Mouse (Mus musculus): ENCODE measurements around the gene Prtn3. TPM values are rescaled to one million over a fixed set of nuclear protein-coding genes. Genes with fewer than 3 reads are reported as not detected.
A peak's percentile ranks its signal among the peaks of the same experiment; 100 is the strongest.

The Prtn3 gene
- 54.8 and 64.6 TPM in 2 replicates for polyA plus RNA-seq (2015; fragmentation: Nextera tagmentation; extraction: Ambion mirVana)

DNA sequence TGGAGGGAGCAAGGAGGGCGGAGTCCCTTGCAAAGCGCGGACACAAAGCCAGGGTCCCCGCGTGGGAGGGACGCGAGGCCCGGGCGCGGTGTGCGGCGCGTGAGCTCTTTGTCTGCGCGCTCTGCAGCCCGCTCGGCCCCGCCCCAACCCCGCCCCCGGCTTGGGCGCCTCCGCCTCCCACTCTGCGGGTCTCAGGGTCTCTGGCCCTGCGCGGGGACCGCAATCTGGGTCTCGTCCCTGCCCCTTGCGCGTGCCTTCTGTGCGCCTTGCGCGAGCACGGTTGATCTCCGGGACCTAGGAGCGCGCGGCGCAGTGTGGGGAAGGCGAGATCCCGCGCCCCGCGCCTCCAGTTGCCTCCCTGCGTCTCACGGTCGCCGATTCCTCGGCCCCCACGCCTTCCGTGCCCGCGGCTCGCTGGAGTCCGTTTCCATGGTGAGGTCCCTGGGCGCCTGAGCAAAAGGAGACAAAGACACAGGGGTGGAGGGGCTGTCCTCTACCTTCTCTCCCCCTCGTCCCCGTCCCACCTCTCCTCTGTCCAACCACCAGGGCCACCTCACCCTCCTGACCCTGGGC lies at the start of gene Prtn3, which contains the start of gene Plppr3:
TSS of gene Prtn3 (plus strand) at position 187 of the 573 bp plus-strand sequence.
TSS of gene Plppr3 (minus strand) at position 345 of the 573 bp plus-strand sequence.
- H3K4me3 ChIP-seq (replicated peaks), result peak within 1 kb of the TSS; percentile 58
- peak within 1 kb of the TSS; percentile 75 for H3K4me2 ChIP-seq
- H3K27ac ChIP-seq, result no peak within 1 kb of the TSS
- peak within 1 kb of the TSS; percentile 62 for H3K9ac ChIP-seq
- no peaks in the 10 kb centered on the region for H3K36me3 ChIP-seq
- WGBS (ENCODE audit: insufficient replicate concordance), result under 1% methylated on average over 34 of the region's 57 CpGs
- H3K4me1 ChIP-seq (replicated peaks), result peaks cover 35% of the 10 kb centered on the region
- no peak for DNase-seq
- no peaks in the 10 kb centered on the region for H3K9me3 ChIP-seq (replicated peaks)
- peaks cover 35% of the 10 kb centered on the region for H3K27me3 ChIP-seq
- no peak; the same call in 1 of the 2 replicates for ATAC-seq (ENCODE audit: low read depth)

DNA sequence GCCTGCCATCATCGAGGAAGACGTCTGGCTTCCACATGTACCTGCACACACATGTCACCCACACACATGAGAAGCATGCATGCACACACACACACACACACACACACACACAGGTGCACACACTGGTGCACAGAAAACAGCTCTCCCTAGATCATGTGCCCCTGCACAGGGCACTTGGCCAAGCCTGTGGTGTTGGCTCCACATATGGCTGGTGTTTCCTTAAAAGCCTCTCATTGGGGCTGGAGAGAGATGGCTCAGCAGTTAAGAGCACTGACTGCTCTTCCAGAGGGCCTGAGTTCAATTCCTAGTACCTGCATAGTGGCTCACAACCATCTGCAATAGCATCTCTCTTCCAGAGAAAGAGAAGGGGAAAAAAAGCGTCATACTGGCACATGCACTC lies 42.7 kb upstream of the Prtn3 start:
- Histone ChIP-seq H3K4me3 (replicated peaks) (no peak overlapping the region), H3K9me3 (replicated peaks) (no peaks in the 10 kb centered on the region), H3K4me2 (no peak overlapping the region), H3K27ac (no peak overlapping the region), H3K36me3 (no peaks in the 10 kb centered on the region), H3K4me1 (replicated peaks) (peaks cover 2% of the 10 kb centered on the region; the same call in 1 of the 2 replicates), H3K9ac (no peak overlapping the region), H3K27me3 (peaks cover 5% of the 10 kb centered on the region)
- 69% methylated on average over 3 of the region's 3 CpGs for WGBS (ENCODE audit: insufficient replicate concordance)
- ATAC-seq (ENCODE audit: low read depth), result no peak
- no peak for DNase-seq

DNA sequence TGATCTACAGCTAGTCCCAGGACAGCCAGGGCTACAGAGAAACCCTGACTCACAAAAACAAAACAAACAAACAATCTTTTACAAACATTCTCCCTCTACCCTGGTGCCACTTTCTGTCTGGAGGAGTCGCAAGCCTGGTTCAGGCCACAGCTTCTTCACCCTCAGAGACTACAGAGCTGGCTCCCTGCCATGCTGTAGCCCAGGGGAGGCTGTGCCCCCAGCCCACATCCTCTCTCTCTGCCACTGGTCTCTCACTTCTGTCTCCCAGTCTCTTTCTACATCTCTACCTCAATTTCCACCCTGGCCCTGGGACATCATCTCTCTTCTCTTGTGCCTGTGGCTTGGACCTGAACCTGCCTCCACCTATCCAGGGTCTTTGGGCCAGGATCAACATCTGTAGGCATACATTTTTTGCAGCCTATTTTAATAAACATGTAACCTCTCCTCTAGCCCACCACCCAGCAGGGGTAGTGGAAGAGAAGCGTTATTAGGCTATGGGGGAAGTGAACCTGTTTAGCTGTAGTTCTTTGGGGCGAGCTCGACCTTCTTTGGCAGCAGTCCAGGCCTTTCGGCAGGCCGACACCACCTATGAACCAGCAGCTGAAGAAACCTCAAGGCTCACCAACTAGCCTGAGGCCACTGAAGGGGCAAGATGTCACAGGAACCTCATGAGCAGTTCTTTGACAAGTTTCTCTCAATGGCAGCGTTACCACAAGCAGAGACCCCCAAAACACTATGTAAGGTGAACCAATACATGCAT lies 42.1 kb upstream of the Prtn3 start:
- Histone ChIP-seq H3K27me3 (peaks cover 5% of the 10 kb centered on the region; the same call in 1 of the 2 replicates), H3K27ac (no peak overlapping the region), H3K4me1 (replicated peaks) (peaks cover 2% of the 10 kb centered on the region; the same call in 1 of the 2 replicates), H3K4me2 (no peak overlapping the region), H3K9me3 (replicated peaks) (no peaks in the 10 kb centered on the region), H3K4me3 (replicated peaks) (no peak overlapping the region), H3K9ac (no peak overlapping the region), H3K36me3 (no peaks in the 10 kb centered on the region)
- DNase-seq, result no peak
- no peak for ATAC-seq (ENCODE audit: low read depth)
- 63% methylated on average over 7 of the region's 7 CpGs for WGBS (ENCODE audit: insufficient replicate concordance)

DNA sequence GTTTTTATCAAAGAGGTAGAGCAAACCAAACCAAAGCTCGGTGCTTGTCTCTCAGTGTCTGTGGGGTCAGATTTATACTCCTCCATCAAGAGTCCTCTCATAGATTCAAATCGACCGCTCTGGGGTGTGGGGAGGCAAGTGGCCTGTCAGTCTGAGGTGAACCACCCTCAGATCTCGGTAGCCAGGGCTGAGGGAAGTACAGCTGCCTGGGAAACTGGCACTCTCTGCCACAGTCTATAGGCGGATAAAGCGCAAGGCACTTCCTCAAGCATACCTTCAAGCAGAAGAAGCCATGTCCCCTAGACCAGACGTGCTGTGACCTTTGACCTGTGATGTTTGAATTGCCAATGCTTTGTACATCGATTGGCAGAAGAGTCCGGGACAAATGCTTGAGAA lies 41.5 kb upstream of the Prtn3 start:
- H3K4me2 ChIP-seq, result no peak overlapping the region
- H3K27me3 ChIP-seq, result 0 out of 2 replicates have a peak, but pooled peaks cover 3% of the 10 kb centered on the region
- no peaks in the 10 kb centered on the region for H3K36me3 ChIP-seq
- no peak overlapping the region for H3K9ac ChIP-seq
- 51% methylated on average over 9 of the region's 9 CpGs for WGBS (ENCODE audit: insufficient replicate concordance)
- peaks cover 2% of the 10 kb centered on the region; the same call in 1 of the 2 replicates for H3K4me1 ChIP-seq (replicated peaks)
- H3K4me3 ChIP-seq (replicated peaks), result no peak overlapping the region
- H3K9me3 ChIP-seq (replicated peaks), result no peaks in the 10 kb centered on the region
- ATAC-seq (ENCODE audit: low read depth) (no peak), DNase-seq (no peak)
- no peak overlapping the region for H3K27ac ChIP-seq

DNA sequence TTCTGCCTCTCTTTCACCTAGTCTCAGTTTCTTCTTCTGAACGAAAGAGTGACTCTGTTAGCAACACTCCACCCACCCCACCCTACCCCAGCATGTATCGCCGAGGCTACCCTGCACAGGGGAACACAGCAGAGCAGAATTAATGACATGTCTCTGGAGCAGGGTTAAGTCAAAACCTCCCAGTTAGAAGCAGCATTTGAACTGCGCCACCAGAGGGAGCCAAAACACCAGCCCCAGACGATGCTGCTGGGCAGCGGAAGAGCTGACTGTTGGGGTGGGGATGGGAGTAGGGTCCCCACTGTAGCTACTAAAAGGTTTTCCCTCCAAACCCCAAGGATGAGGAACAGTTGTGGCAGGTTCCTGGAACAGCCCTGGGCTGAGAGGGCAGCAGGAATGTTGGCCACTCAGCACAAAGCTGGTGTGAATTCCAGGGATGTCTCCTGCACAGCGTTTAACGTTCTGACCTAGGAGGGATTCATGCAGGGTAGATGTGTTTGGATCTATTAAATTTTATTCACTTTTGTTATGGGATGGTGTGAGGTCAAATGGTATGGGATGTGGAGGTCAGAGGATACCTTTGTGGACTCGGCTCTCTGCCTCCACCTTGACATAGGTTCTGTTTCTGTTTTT lies 39.4 kb upstream of the Prtn3 start:
- WGBS (ENCODE audit: insufficient replicate concordance), result 29% methylated on average over 9 of the region's 9 CpGs
- Histone ChIP-seq H3K27ac (no peak overlapping the region), H3K36me3 (no peaks in the 10 kb centered on the region), H3K4me1 (replicated peaks) (peaks cover 2% of the 10 kb centered on the region; the same call in 1 of the 2 replicates), H3K4me2 (no peak overlapping the region), H3K4me3 (replicated peaks) (no peak overlapping the region), H3K27me3 (0 out of 2 replicates have a peak, but pooled peaks cover 3% of the 10 kb centered on the region), H3K9me3 (replicated peaks) (no peaks in the 10 kb centered on the region), H3K9ac (no peak overlapping the region)
- ATAC-seq (ENCODE audit: low read depth) (peak; percentile 35), DNase-seq (peak; percentile 49)

DNA sequence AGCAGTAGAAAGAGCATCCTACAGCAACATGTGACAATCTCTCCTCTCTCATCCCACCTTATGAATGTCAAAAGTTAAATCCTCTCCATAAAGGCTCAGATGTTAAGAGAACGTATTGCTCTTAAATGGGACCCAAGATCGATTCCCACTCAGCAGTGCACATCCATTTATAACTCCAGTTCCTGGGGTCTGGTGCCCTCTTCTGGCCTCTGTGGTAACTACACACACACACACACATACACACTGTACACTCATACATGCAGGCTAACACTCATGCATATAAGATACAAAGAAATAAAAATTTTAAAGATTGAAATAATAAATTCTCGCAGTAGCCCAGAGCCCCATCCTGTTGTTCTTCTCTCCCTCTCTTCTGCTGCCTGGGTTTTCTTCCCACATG lies 37.4 kb upstream of the Prtn3 start:
- Histone ChIP-seq H3K4me2 (no peak overlapping the region), H3K9me3 (replicated peaks) (no peaks in the 10 kb centered on the region), H3K36me3 (no peaks in the 10 kb centered on the region), H3K4me3 (replicated peaks) (no peak overlapping the region), H3K4me1 (replicated peaks) (peaks cover 13% of the 10 kb centered on the region), H3K9ac (no peak overlapping the region), H3K27me3 (0 out of 2 replicates have a peak, but pooled peaks cover 3% of the 10 kb centered on the region), H3K27ac (no peak overlapping the region)
- WGBS (ENCODE audit: insufficient replicate concordance), result 93% methylated on average over 3 of the region's 3 CpGs
- ATAC-seq (ENCODE audit: low read depth), result no peak
- no peak for DNase-seq

DNA sequence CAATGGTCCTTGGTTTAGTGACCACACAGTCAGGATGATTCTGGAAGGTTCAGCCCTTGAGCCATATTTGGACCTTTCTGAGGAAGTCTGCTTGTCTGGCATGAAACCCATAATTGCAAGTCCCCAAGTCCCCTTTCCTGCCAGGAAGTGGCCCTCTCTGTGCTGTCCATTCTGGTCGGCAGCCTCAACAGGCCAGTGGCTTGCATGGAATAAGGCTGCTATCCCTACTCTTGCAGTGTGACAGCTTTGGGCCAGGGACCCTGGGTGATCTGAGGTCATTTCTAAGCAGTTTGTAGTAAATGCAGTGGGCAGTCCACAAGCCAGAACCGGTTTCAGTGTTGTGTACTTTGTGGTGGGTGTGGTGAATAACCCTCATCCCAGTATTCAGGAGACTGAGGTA lies 36.1 kb upstream of the Prtn3 start:
- no peak overlapping the region for H3K9ac ChIP-seq
- no peak overlapping the region for H3K4me2 ChIP-seq
- no peaks in the 10 kb centered on the region for H3K36me3 ChIP-seq
- no peaks in the 10 kb centered on the region for H3K9me3 ChIP-seq (replicated peaks)
- H3K27ac ChIP-seq, result no peak overlapping the region
- no peak for ATAC-seq (ENCODE audit: low read depth)
- WGBS (ENCODE audit: insufficient replicate concordance), result 15% methylated on average over 2 of the region's 2 CpGs
- 0 out of 2 replicates have a peak, but pooled peaks cover 3% of the 10 kb centered on the region for H3K27me3 ChIP-seq
- no peak for DNase-seq
- peaks cover 19% of the 10 kb centered on the region; the same call in 1 of the 2 replicates for H3K4me1 ChIP-seq (replicated peaks)
- H3K4me3 ChIP-seq (replicated peaks), result no peak overlapping the region

DNA sequence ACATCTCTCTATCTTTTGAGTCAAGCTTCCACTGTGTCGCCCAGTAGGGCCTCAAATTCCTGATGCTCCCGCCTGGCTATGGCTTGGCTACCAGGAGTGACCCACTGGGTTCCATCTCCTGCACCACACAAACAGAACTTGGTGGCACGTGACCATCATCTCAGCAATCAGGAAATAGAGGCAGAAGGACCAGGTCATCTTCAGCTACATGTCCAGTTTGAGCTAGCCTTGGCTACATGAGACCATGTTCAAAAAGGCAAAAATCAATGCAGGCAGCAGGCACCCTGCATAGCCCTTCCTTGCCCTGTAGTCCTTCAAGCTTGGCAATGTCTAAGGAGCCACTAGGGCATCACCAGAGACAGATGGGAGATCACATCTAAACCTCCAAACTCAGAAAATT lies 34.2 kb upstream of the Prtn3 start:
- H3K9ac ChIP-seq, result no peak overlapping the region
- no peaks in the 10 kb centered on the region for H3K9me3 ChIP-seq (replicated peaks)
- no peak for ATAC-seq (ENCODE audit: low read depth)
- H3K4me3 ChIP-seq (replicated peaks), result no peak overlapping the region
- no peak overlapping the region for H3K4me2 ChIP-seq
- H3K4me1 ChIP-seq (replicated peaks), result peaks cover 17% of the 10 kb centered on the region; the same call in 1 of the 2 replicates
- no peaks in the 10 kb centered on the region for H3K36me3 ChIP-seq
- no peaks in the 10 kb centered on the region for H3K27me3 ChIP-seq
- DNase-seq, result no peak
- H3K27ac ChIP-seq, result 0 out of 2 replicates have a peak overlapping the region, but pooled peaks have one; percentile 21
- 65% methylated on average over 3 of the region's 3 CpGs for WGBS (ENCODE audit: insufficient replicate concordance)

DNA sequence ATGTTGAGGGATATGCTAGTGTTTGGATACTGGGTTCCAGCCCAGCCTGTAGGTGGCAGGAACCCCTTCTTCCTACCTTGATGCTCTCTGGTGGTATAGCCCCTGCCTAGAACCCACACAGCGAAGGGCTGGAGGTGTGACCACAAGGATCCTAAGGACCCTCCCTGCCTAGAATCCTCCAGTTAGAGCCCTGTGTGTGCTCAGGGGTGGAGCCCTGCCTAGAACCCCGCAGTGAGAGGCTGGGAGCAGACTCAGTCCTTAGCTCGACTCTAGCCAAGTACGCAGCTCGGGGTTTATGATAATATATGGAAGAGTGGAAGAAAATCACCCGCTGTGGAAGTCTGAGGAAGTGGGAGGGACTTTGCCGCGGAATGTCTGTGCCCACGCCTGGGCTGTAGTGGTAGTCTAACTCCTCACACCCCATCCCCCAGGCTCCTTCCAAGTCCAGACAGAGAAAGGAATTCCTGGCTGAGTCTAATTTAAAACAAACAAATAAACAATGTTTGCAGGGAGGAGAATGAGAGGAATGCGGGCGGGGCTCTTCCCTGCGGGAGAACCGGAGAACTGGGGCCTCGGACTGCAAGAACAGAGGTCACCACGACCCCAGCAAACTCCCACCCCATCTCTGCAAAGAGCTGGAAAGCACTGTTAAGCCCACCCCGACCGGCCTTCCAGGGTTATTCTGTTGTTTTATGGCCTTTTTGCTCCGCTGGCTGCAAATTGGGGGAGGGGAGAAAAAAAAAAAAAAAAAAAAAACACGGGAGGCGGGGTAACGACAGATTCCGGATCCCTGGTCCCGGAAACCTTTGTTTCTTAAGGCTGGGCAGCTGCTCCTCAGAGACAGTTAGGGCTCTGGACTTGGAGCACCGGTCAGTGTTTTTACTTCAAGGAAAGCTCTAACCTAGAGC lies 33.4 kb upstream of the Prtn3 start:
- Histone ChIP-seq H3K4me1 (replicated peaks) (peaks cover 17% of the 10 kb centered on the region; the same call in 1 of the 2 replicates), H3K27me3 (no peaks in the 10 kb centered on the region), H3K4me3 (replicated peaks) (peak overlapping the region; percentile 40), H3K9ac (peak overlapping the region; percentile 44), H3K4me2 (peak overlapping the region; percentile 68), H3K36me3 (no peaks in the 10 kb centered on the region), H3K27ac (0 out of 2 replicates have a peak overlapping the region, but pooled peaks have one; percentile 21), H3K9me3 (replicated peaks) (no peaks in the 10 kb centered on the region)
- peak; percentile 81 for ATAC-seq (ENCODE audit: low read depth)
- under 1% methylated on average over 24 of the region's 24 CpGs for WGBS (ENCODE audit: insufficient replicate concordance)
- DNase-seq, result peak; percentile 30

DNA sequence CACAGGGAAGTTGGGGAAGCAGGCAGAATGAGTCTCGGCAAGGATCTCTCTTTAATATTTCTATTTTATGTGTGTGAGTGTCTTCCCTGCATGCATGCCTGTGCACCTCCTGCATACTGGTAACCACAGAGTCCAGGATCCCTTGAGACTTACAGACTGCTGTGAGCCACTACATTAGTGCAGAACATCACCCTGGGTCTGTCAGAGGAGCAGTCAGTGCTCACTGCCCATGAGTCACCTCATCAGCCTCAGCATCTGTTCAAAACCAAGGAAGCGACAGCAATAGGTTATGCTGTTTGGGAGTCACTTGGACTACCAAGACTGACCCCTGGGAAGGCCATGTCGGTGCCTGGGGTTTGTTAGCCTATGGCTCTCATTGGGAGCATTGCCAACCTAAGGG lies 32.0 kb upstream of the Prtn3 start:
- no peak overlapping the region for H3K4me2 ChIP-seq
- ATAC-seq (ENCODE audit: low read depth) (no peak), DNase-seq (no peak)
- H3K4me1 ChIP-seq (replicated peaks), result peaks cover 17% of the 10 kb centered on the region; the same call in 1 of the 2 replicates
- H3K9me3 ChIP-seq (replicated peaks), result no peaks in the 10 kb centered on the region
- H3K36me3 ChIP-seq, result no peaks in the 10 kb centered on the region
- H3K27me3 ChIP-seq, result no peaks in the 10 kb centered on the region
- 65% methylated on average over 3 of the region's 3 CpGs for WGBS (ENCODE audit: insufficient replicate concordance)
- no peak overlapping the region for H3K27ac ChIP-seq
- no peak overlapping the region for H3K4me3 ChIP-seq (replicated peaks)
- no peak overlapping the region for H3K9ac ChIP-seq
